Mouse (Mus musculus) macrophage (primary cell): ENCODE results near the gene Slc37a3. TPM values are rescaled to one million over a fixed set of nuclear protein-coding genes. Genes with fewer than 3 reads are reported as not detected.

Experiments
- H3K27ac ChIP-seq: fragments of 350-480 bp; formaldehyde crosslinking; 2 replicates; pipeline ENCODE4 v1.9.0; 2021
- H3K36me3 ChIP-seq: fragments of 350-480 bp; formaldehyde crosslinking; 2 replicates; pipeline ENCODE4 v1.9.0; 2021; ENCODE audit errors: inconsistent target
- H3K4me3 ChIP-seq: fragments of 350-480 bp; formaldehyde crosslinking; 2 replicates; pipeline ENCODE4 v1.9.0; 2021; ENCODE audit errors: inconsistent target
- H3K79me2 ChIP-seq: fragments of 350-480 bp; formaldehyde crosslinking; 2 replicates; pipeline ENCODE4 v1.9.0; 2021; ENCODE audit errors: inconsistent target
- WGBS: methylation state at CpG from one replicate; pipeline ENCODE4 v1.1.7; 2026; ENCODE audit warnings: inconsistent platforms; ENCODE audit not compliant: missing documents; 5-methylcytosine and 5-hydroxymethylcytosine counted together
- polyA plus RNA-seq: library from polyadenylated mRNA; stranded (reverse); fragments of 250-400 nt; gene quantifications from 3 replicates; pipeline ENCODE4 v1.2.4, GENCODE M21; 2018; ENCODE audit warnings: inconsistent platforms

The Slc37a3 gene
- polyA plus RNA-seq, 1 experiment from 2014 or later: 21.6 TPM

DNA sequence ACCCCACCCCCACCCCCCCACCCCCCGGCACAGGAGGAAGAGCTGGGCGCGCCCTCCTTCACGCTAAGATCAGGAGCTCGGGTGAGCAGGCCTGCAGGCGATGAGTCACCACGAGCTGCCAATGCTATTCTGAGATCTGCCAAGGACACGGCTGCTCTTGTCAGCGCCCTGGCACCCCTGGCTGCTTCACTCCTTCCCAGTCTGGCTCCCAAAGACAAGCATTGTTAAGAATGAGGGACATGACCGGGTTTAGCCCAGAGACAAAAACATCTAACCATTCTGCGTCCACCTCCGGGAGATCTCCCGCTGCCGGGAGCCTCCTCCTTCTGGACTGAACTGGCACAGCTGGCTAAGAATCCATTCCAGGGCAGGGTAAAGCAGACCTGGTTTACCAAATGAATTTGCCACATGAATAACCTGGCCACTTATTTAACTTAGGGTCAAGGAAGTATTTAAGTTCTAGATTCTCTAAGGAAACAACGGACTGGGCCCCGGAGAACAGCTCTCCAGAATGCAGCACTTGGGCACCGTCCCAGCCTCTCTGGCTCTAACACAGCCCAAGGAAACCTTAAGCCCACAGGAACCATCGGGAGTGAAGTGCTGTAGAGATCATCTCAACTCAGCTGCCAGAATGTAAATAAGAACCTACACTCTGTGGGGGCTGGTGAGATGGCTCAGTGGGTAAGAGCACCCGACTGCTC, 58.3 kb downstream of the Slc37a3 start:
- 58% methylated on average over 15 of the region's 19 CpGs for WGBS
- Histone ChIP-seq H3K4me3 (no peak overlapping the region), H3K36me3 (no peaks in the 10 kb centered on the region), H3K79me2 (no peaks in the 10 kb centered on the region), H3K27ac (peak overlapping the region; percentile 51)

DNA sequence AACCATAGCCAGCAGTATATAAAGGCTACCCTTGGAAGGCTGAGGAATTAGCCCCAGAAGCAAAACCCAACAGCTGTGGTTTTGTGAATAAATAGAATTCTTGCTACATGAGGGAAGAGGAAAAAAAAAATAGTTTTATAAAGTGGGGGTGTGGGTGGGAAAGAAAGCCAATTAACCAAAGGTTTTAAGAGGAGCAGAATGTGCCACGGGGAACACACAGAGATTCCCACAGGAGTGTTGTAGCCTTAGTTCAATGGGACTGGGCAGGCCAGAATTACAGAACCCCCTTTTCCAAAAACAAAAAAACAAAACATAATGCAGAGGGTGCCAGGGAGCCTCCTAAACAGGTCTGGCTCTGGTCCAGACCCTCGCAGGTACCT, 58.9 kb downstream of the Slc37a3 start:
- WGBS: 69% methylated on average over 1 of the region's 2 CpGs
- H3K36me3 ChIP-seq: no peaks in the 10 kb centered on the region
- no peaks in the 10 kb centered on the region for H3K79me2 ChIP-seq
- no peak overlapping the region for H3K27ac ChIP-seq
- H3K4me3 ChIP-seq: no peak overlapping the region

DNA sequence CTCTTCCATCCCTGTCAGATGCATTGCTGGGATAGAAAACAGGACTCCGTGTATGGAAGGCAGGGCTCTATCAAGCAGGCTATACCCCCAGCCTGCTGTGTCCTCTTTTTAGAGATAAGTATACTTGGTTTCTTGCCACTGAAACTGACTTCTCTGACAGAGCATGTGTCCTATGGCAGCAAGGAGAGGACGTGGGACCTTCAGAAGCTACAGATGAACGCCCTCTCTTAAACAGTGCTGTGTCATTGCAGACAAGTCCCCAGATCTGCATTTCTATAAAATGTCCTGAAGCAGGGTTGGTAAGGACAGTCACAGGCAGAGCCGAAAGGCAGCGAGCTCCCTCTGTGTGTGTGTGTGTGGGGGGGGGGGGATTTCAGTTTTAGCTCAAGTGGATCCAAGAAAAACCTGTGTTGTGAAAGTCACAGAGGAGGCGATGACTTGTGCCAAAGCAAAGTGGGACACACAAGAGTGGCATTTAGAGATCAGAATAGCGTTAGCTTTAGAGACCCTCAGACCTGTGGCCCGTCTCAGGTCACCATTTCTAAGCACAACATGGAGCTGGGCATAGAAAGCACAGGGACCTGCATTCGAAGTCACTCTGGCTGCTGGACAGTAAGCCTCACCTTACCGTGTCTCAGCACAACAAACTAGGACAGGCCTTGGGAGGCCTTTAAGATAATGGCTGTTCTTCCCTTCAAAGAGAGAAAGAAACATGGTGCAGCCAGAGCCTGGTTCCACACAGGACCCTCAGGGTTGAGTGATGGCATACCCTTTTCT, 59.4 kb downstream of the Slc37a3 start:
- no peak overlapping the region for H3K4me3 ChIP-seq
- no peaks in the 10 kb centered on the region for H3K79me2 ChIP-seq
- H3K36me3 ChIP-seq: no peaks in the 10 kb centered on the region
- 88% methylated on average over 10 of the region's 10 CpGs for WGBS
- H3K27ac ChIP-seq: no peak overlapping the region

DNA sequence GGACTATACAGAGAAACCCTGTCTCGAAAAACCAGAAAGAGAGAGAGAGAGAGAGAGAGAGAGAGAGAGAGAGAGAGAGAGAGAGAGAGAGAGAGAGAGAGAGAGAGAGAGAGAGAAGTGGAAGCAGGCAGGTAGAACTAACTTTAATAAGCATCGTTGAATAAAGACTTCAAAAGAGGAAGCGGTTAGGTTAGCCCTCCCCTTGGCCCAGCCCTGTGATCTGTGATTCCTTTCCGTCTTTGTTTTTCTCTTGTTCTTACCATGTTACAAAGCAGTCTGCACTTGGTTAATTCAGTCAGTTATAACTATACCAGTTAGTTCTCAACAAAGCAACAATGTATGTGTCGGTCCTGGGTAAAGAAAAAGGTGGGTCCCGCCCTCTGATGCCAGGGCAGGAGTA, 61.4 kb downstream of the Slc37a3 start:
- no peak overlapping the region for H3K4me3 ChIP-seq
- WGBS: 30% methylated on average over 5 of the region's 6 CpGs
- no peak overlapping the region for H3K27ac ChIP-seq
- H3K79me2 ChIP-seq: no peaks in the 10 kb centered on the region
- H3K36me3 ChIP-seq: no peaks in the 10 kb centered on the region

DNA sequence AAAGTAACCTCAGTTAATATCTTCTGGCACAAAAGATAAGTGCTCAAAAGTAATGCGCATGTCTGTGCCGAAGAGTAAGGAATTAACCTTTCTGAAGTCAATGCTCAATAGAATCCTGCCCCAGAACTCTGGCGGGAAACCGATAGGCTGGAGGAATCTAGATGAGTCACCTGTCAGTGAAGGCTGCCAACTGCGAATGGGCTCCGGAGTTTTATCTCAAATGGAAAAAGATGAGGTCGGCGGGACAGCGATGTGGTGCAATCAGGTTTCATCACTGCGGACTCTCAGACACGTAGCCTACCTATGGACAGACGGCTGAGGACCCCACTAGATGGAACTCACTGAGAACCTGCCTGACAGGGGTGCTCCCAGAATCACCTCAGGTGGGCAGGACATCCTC, 63.0 kb downstream of the Slc37a3 start:
- 96% methylated on average over 11 of the region's 12 CpGs for WGBS
- Histone ChIP-seq H3K79me2 (no peaks in the 10 kb centered on the region), H3K36me3 (no peaks in the 10 kb centered on the region), H3K27ac (no peak overlapping the region), H3K4me3 (no peak overlapping the region)

DNA sequence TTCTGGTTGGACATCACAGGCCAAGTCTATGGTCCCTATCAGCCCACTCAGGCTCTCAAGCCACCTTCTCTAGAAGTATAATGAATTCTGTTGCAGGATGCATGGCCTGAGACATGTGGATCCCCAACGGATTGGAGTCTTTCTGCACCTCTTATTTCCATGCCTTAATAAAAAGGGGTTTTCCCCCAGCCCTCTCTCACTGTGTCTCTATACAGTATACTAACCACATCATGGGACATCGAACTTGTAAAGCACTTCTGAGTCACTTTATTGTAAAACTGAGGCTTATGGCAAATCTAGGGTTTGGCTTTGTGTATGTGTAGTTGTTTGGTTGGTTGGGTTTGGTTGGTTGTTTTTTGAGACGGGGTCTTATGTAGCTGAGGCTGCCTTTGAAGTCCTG, 65.7 kb downstream of the Slc37a3 start:
- WGBS: 100% methylated on average over 3 of the region's 3 CpGs

DNA sequence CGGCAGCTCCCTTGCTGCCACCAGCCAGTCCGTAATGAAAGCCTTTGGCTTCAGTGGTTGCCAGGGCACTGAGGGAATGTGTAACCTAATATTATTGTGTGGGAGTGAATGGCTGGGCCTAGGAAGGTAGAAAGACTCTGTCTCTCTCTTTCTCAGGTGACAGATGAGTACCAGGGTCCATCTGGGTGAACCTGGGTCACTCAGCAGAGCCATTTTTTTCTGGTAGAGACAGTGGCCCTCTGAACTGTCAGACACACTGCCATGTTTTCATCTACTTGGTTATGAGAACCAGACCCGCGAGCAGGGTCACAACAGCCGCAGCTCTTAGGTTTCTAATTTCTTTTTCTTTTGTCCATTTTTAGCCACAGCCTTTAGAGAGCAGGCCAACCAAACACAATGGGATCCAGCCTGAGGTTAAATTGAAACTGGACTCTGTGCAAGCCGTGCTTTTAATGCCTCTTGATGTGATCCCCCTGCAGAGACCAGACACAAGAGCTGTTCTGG, 73.1 kb downstream of the Slc37a3 start:
- H3K27ac ChIP-seq: no peak overlapping the region
- WGBS: 94% methylated on average over 6 of the region's 6 CpGs
- no peaks in the 10 kb centered on the region for H3K79me2 ChIP-seq
- no peak overlapping the region for H3K4me3 ChIP-seq
- no peaks in the 10 kb centered on the region for H3K36me3 ChIP-seq

More for the DNA sequence above, 65.7 kb downstream of the Slc37a3 start:
- no peaks in the 10 kb centered on the region for H3K79me2 ChIP-seq
- no peaks in the 10 kb centered on the region for H3K36me3 ChIP-seq
- H3K27ac ChIP-seq: no peak overlapping the region
- H3K4me3 ChIP-seq: no peak overlapping the region

DNA sequence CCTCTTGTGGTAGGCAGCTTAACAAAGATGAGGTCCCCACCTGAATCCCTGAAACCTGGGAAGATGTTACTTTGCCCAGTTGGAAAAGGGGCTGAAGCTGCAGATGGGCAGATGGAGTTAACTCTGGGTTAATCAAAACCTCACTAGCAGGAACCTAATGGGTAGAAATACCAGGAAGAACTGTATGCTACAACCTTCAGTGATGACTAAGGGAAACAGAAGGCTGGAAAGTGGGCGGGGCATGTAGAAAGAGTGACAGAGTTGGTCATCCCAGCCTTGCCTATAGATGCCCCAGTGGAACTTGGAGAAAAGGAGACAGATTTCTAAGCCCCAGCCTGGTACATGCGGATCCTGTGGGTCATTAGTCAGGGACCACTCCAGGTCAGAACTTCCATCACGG, 76.0 kb downstream of the Slc37a3 start:
- WGBS: 74% methylated on average over 3 of the region's 3 CpGs
- H3K27ac ChIP-seq: no peak overlapping the region
- H3K79me2 ChIP-seq: no peaks in the 10 kb centered on the region
- H3K4me3 ChIP-seq: no peak overlapping the region
- no peaks in the 10 kb centered on the region for H3K36me3 ChIP-seq

DNA sequence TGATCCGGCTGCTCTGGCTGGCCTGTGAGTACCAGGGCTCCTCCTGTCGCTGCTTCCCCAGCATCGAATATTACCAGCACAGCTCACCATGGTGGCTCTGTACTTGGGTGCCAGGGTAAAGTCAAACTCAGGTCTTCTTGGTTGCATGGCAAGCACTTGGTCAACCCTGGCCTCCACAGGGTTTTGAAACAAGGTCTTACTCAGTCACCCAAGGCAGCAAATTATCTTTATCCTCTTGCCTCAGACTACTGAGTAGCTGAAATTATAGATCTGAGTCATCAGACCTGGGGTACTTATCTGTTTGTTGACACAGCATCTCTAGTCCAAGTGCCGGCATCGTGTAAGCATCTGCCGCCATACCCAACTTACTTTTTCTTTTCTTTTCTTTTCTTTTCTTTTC, 80.4 kb downstream of the Slc37a3 start:
- Histone ChIP-seq H3K79me2 (no peaks in the 10 kb centered on the region), H3K4me3 (no peak overlapping the region), H3K36me3 (no peaks in the 10 kb centered on the region), H3K27ac (no peak overlapping the region)
- 93% methylated on average over 6 of the region's 6 CpGs for WGBS

DNA sequence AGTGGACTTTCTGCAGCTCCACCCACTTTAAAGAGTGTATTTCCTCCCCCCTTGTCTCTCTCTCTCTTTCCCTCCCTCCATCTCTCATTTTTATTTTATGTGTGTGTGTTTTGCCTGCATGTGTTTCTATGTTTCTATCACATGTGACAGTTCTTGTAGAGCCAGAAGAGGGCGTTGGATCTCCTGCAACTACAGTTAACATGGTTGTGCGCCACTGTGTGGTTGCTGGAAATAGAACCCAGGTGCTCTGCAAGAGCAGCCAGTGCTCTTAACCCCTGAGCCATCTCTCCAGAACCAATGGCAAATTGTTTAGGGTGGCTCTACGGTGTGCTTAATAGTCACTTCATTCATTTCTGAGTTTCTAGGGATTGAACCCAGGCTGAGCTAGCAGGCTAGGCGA, 81.0 kb downstream of the Slc37a3 start:
- Histone ChIP-seq H3K79me2 (no peaks in the 10 kb centered on the region), H3K4me3 (no peak overlapping the region), H3K27ac (no peak overlapping the region), H3K36me3 (no peaks in the 10 kb centered on the region)
- WGBS: 88% methylated on average over 4 of the region's 4 CpGs

DNA sequence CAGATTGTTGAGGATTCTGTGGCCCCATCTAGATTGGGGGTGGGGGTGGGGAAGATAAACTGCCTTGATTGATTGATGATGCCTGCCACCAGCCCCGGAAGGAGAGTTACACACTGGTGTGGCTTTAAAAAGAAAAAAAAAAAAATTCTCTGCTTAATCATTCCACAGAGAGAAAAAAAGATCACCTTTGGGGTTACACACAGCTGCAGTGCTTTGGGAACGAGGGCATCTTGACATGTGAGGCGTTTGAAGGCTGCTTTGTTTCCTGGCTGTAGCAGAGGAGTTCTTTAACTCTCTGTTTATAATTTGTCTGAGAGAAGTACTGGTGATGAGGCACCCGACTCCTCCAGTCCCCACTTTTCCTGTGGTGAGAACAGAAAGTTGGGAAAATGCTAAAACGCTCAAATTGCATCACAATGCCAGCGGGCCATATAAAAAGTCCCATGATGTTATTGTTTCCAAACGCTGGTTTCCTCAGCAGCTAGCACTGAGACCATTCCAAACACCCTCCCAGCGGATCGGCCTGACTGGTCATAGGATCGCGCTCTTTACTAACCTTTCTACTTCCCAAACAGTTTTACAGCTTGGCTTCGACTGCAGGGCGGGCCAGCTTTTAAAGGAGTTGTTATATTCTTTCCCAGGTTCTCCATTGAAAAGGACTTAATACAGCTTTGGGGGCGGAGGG, 81.6 kb downstream of the Slc37a3 start:
- 70% methylated on average over 13 of the region's 14 CpGs for WGBS
- no peaks in the 10 kb centered on the region for H3K36me3 ChIP-seq
- no peaks in the 10 kb centered on the region for H3K79me2 ChIP-seq
- no peak overlapping the region for H3K4me3 ChIP-seq
- no peak overlapping the region for H3K27ac ChIP-seq

DNA sequence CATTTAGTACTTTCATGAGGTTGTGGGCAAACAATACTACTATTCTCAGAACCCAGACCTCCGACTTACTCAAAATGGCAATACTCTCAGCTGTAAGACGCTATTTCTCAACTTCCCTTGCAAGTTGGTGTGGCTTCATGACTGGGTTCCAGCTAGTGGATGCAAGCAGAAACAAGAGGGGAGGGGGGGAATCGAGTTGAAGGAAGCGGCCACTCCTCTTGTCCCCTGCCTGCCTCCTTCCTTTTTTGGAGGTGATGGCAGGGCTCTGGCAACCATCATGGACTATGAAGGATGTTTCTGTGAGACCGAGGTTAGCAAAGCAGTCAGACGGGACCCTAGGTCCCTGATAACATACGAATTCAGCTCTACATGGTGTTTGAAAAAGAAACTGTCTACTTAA, 87.8 kb downstream of the Slc37a3 start:
- Histone ChIP-seq H3K4me3 (no peak overlapping the region), H3K27ac (no peak overlapping the region), H3K79me2 (no peaks in the 10 kb centered on the region), H3K36me3 (no peaks in the 10 kb centered on the region)
- 36% methylated on average over 7 of the region's 7 CpGs for WGBS

DNA sequence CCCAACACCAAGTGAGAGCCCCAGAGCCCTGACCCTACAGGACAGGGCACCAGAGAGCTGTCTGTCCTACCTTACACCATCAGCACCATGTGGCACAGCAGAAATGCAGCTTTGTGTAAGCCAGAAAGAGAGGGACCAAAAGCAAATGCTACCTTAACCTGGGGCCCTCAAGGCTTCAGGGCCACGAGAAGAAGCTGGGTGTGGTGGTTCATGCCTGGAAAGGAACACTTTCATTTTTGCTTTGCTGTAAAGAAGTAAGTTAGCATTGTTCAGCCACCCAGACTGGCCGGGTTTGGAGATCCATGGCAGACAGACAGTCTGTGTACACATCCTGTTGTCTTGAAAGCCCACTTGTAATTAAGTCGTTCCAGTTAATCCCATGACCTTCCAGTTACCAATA, 89.7 kb downstream of the Slc37a3 start:
- WGBS: 77% methylated on average over 3 of the region's 3 CpGs
- H3K4me3 ChIP-seq: no peak overlapping the region
- no peaks in the 10 kb centered on the region for H3K79me2 ChIP-seq
- H3K36me3 ChIP-seq: no peaks in the 10 kb centered on the region
- H3K27ac ChIP-seq: no peak overlapping the region

DNA sequence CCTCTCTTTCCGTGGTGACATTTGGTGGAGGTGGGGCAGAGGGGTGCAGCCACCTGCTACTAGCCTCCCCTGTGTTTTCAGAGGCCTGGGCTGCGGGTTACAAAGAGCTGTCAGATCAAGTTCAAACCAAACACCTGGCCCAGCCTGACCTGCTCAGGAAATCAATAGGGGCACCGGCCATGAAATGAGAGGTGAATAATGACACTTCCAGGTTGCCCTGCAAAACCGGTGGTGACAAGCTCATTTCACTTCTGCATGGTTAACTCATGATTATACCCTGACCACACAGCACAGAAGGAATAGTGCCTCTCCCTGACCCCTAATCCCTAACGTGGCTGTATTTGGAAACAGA, 90.8 kb downstream of the Slc37a3 start:
- Histone ChIP-seq H3K27ac (no peak overlapping the region), H3K79me2 (no peaks in the 10 kb centered on the region), H3K36me3 (no peaks in the 10 kb centered on the region), H3K4me3 (no peak overlapping the region)
- WGBS: 46% methylated on average over 5 of the region's 5 CpGs
